Mouse (Mus musculus): ENCODE results near the gene Gm21972.

- no peak for TF ChIP-seq RCOR1 (conservative IDR thresholded peaks at IDR 0.05; ENCODE audit: low read depth, low read length)
- no peak for TF ChIP-seq ZNF384 (IDR thresholded peaks at IDR 0.05; ENCODE audit: low read depth, low read length)
- no peak for TF ChIP-seq POLR2A (IDR thresholded peaks at IDR 0.05; ENCODE audit: low read depth, low read length)
- no peak for TF ChIP-seq MAFK (IDR thresholded peaks at IDR 0.05; ENCODE audit: insufficient replicate concordance, low read length)
Measured at GRCm38 (mm10) chr1:86105054-86105453, 28.4 kb upstream of the Gm21972 start.

All from CH12.LX (cell line).